Mouse (Mus musculus) small intestine, adult 2 months (tissue): ENCODE data around the gene Srcap. TPM values are rescaled to one million over a fixed set of nuclear protein-coding genes. Genes with fewer than 3 reads are reported as not detected.

ENCODE experiments used
- H3K27ac ChIP-seq: fragments of 200-500 bp; 2 replicates; pipeline ENCODE4 v1.5.1; 2012; ENCODE audit warnings: low read depth, low read length, control low read depth, inconsistent platforms; ENCODE audit not compliant: insufficient read depth
- H3K27me3 ChIP-seq: fragments of 200-500 bp; 2 replicates; pipeline ENCODE4 v1.6.1; 2012; ENCODE audit warnings: mild to moderate bottlenecking, moderate library complexity, low read length, inconsistent platforms; ENCODE audit not compliant: control insufficient read depth, insufficient read depth
- H3K36me3 ChIP-seq: fragments of 200-500 bp; 2 replicates; pipeline ENCODE4 v1.6.1; 2012; ENCODE audit warnings: mild to moderate bottlenecking, low read length, control low read depth, inconsistent platforms; ENCODE audit not compliant: control insufficient read depth, insufficient read depth
- H3K4me1 ChIP-seq: fragments of 200-500 bp; 2 replicates; pipeline ENCODE4 v1.6.1; 2012; ENCODE audit warnings: low read length, inconsistent platforms, mixed read lengths; ENCODE audit not compliant: control insufficient read depth, insufficient read depth, insufficient read length
- H3K4me3 ChIP-seq: fragments of 200-500 bp; 2 replicates; pipeline ENCODE4 v1.5.1; 2012; ENCODE audit warnings: low read depth, mild to moderate bottlenecking, control low read depth, inconsistent platforms, low read length, moderate library complexity
- CTCF ChIP-seq: fragments of 200-500 bp; IDR thresholded peaks from 2 replicates; pipeline ENCODE4 v1.5.1; 2012; ENCODE audit warnings: low read depth, mild to moderate bottlenecking, control low read depth, inconsistent platforms, low read length, moderate library complexity, mixed read lengths; ENCODE audit not compliant: insufficient replicate concordance, insufficient read length; ENCODE audit errors: extremely low read depth
- POLR2A ChIP-seq: fragments of 200-500 bp; IDR thresholded peaks from 2 replicates; pipeline ENCODE4 v1.6.1; 2012; ENCODE audit warnings: low read depth, mild to moderate bottlenecking, control low read depth, inconsistent platforms, low read length, moderate library complexity
- WGBS: fragments of 180-500 bp; shearing (Covaris S2); methylation state at CpG from one replicate; pipeline ENCODE4 v1.1.7; 2018; 5-methylcytosine and 5-hydroxymethylcytosine counted together
- polyA plus RNA-seq: library from polyadenylated mRNA; depleted of rRNA; stranded (reverse); fragments of >200 nt; gene quantifications from 2 replicates; pipeline ENCODE4 v1.2.3, GENCODE M21; 2012; rRNA removed

Srcap gene
- polyA plus RNA-seq, 1 experiment = 52.6 TPM

- Histone ChIP-seq H3K27me3 (no peaks in the 10 kb centered on the region), H3K27ac (no peak overlapping the region)
Observed at GRCm38 (mm10) chr7:127607150-127607549, 95.4 kb downstream of the Srcap start.

More at GRCm38 (mm10) chr7:127607150-127607549, 95.4 kb downstream of the Srcap start:
- peaks cover 35% of the 10 kb centered on the region for H3K36me3 ChIP-seq
- WGBS = 76% methylated on average over 6 of the region's 6 CpGs
- H3K4me3 ChIP-seq = no peak overlapping the region
- H3K4me1 ChIP-seq = no peaks in the 10 kb centered on the region
- TF ChIP-seq POLR2A (no peak), CTCF (no peak)

Other genes starting within 250 kb of the Srcap start
- 44.5 and 81.9 TPM in 2 replicates for gene Sephs2, start 237.9 kb upstream of the Srcap start, polyA plus RNA-seq
- 5.7 and 12.5 TPM in 2 replicates for gene Itgal, start 215.7 kb upstream of the Srcap start, polyA plus RNA-seq
- gene Zfp768, start 166.4 kb upstream of the Srcap start, polyA plus RNA-seq = 27.3 and 47.4 TPM in 2 replicates
- gene Zfp747, start 135.9 kb upstream of the Srcap start, polyA plus RNA-seq = 15.0 and 35.5 TPM in 2 replicates
- 4.5 and 7.3 TPM in 2 replicates for gene 9130019O22Rik, start 124.8 kb upstream of the Srcap start, polyA plus RNA-seq
- gene E430018J23Rik, start 118.4 kb upstream of the Srcap start, polyA plus RNA-seq = 6.5 and 12.8 TPM in 2 replicates
- 3.5 and 5.8 TPM in 2 replicates for gene Zfp764, start 105.2 kb upstream of the Srcap start, polyA plus RNA-seq
- gene Zfp688, start 89.9 kb upstream of the Srcap start, polyA plus RNA-seq = 14.1 and 29.6 TPM in 2 replicates
- gene Zfp689, start 62.8 kb upstream of the Srcap start, polyA plus RNA-seq = 2.0 and 2.9 TPM in 2 replicates
- gene Prr14, start 52.4 kb upstream of the Srcap start, polyA plus RNA-seq = 30.3 and 81.2 TPM in 2 replicates
- 26.4 and 41.8 TPM in 2 replicates for gene Fbrs, start 32.8 kb upstream of the Srcap start, polyA plus RNA-seq
- gene Gm42715, start 7.6 kb downstream of the Srcap start, polyA plus RNA-seq = 5.4 and 9.5 TPM in 2 replicates
- gene Tmem265, start 49.4 kb downstream of the Srcap start, polyA plus RNA-seq = 3.0 and 4.8 TPM in 2 replicates
- 23.3 and 43.2 TPM in 2 replicates for gene Phkg2, start 61.4 kb downstream of the Srcap start, polyA plus RNA-seq
- 1.5 TPM in 2 replicates for gene Ccdc189, start 76.6 kb downstream of the Srcap start, polyA plus RNA-seq
- gene Rnf40, start 76.8 kb downstream of the Srcap start, polyA plus RNA-seq = 10.6 and 20.6 TPM in 2 replicates
- 4.4 and 5.5 TPM in 2 replicates for gene Zfp629, start 103.8 kb downstream of the Srcap start, polyA plus RNA-seq
- gene Bcl7c, start 196.9 kb downstream of the Srcap start, polyA plus RNA-seq = 11.1 and 24.6 TPM in 2 replicates
- gene Ctf1, start 200.8 kb downstream of the Srcap start, polyA plus RNA-seq = 7.1 and 8.3 TPM in 2 replicates
- not detected in 2 replicates for gene Ctf2, start 220.2 kb downstream of the Srcap start, polyA plus RNA-seq
- 23.2 and 53.0 TPM in 2 replicates for gene Fbxl19, start 232.6 kb downstream of the Srcap start, polyA plus RNA-seq